Mouse (Mus musculus) heart, postnatal 10 days (tissue): Measurements from ENCODE around the gene Ift20. TPM values are rescaled to one million over a fixed set of nuclear protein-coding genes. Genes with fewer than 3 reads are reported as not detected.
A peak's percentile ranks its signal among the peaks of the same experiment; 100 is the strongest.
"Not testable (repeated sequence)": the region's sequence is repeated elsewhere in the genome, so short reads cannot be mapped to it uniquely, and the experiment has no call there.

ENCODE experiments used
- DNase-seq, 2 experiments: peaks; one replicate each; pipeline ENCODE4 v3.0.0; 2021
- intact Hi-C: fragments of 180-260 bp; cut with DNase I; formaldehyde crosslinking; loops from one replicate; pipeline ENCODE4 v1.15.1; 2025
- total RNA-seq, 2 experiments: library from RNA; stranded (reverse); gene quantifications; 2 replicates each; pipeline ENCODE4 v1.2.3; 2021

Gene Ift20
- total RNA-seq, 2 experiments from 2014 or later, result 50.6 to 53.5 TPM

DNA sequence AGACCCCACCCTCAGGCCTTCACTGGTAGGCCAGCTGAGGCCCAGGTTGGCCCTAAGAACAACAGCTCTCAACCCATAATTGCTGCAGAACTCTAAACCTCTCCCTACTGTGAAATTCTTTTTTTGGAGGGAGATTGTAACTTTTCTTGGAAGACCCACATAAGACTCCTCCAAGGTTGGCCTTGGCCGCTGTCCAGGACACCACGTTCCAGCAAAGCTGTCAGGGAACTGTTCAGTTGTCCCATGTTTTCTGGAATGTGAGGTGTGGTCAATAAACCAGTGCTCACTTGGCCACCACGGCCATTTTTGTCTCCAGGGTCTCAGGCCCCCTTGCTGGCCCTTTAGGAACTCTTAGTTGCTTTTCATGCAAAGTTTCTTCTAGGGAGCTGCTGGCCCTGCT lies 14.3 kb upstream of the Ift20 start:
- no peak for DNase-seq
- intact Hi-C loops, result no loop called here

DNA sequence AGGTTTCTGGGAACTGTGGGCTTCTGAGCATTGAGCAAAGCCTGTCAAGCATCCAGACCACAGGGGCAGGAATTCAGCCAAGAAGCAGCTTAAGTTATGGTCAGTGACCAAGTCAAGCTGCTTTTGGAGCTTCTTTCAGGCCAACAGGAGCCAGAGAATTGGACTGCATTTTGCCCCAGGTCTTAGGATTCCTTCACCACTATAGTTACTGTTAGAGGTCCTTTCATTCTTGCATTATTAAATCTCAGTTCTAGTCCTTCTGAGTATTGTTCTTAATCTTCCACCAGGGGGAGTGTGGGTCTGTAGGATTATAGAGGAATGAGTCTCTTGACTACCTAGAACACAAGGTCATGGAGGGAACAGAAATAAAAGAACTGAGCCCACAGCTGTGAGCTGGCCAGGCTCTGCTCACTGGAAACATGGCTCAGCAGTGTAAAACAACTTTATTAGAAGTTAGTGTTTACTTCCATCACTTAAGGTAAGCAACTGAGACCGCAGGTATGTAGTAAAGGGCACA lies 13.6 kb upstream of the Ift20 start:
- peak; percentile 35 to 39 for DNase-seq
- intact Hi-C loops, result no loop called here

DNA sequence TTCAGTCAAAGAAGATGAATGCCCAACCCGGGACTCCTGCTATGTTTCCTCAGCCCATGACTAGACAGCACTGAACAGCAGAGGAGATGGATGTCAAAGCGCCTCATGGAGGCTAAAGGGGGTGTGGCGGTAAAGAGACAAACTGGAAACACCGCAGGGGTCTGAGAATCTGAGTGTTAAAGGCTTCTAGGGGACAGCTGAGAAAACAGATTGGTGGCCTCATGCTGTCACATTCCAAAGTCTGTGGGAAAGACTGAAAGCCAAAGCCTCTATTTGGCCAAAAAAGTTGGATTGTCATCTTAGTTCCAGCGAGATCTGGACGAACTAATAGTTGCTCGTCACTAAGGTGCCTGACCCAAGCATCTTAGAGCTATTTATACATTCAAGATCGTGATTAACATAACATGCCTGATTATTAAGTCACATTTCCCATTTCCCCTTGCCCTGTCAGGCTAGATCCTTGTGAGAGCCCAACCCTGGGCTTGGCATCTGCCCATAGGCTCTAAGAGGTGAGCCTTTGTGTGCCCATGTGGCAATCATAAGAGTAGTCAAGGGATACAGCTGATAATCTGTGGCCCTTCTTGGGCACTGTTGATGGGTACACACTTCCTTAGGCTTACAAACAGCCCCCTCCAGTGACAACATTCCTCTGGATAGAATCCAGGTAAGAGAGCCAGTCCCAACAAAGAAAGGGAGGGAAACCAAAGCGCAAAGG lies 12.8 kb upstream of the Ift20 start:
- peak; percentile 30 to 32 for DNase-seq
- intact Hi-C loops, result no loop called here

DNA sequence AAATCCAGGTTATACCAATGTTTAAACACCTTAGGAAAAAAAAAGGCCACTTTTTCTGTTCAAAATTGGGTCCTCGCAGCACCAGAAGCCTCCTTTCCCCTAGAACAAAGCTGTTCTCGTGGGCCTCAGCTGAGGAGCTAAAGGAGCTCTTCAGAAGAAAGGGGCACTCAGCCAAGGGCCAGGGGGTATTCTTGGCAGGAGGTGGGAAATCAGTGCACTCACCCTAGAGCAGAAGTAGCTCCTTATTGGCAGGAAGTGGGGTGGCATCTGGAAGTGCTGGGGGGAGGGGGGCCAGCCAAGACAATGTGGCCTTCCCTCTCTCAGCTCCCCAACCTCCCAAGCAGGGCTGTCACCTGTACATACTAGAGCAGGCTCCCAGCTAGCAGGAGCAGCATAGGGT lies 11.3 kb upstream of the Ift20 start:
- intact Hi-C loops, result no loop called here
- no peak for DNase-seq

DNA sequence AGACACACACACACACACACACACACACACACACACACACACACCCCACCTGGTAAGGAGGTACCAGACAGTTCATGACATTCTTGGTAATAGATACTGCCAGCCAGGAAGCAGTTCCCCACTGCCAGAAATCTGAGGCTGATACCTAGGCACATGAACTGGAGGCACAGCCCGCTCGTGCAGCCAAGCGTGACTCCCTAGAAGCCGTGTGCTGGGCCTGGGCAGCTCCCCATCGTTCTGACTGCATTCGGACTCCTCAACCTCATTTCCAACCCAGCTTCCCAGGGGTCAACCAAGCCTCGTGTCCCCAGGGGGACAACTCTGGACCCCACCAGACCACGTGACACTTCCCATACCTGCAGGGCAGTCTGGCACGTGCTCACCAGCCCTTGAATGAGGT lies 7.4 kb upstream of the Ift20 start:
- DNase-seq, result no peak
- intact Hi-C loops, result no loop called here

DNA sequence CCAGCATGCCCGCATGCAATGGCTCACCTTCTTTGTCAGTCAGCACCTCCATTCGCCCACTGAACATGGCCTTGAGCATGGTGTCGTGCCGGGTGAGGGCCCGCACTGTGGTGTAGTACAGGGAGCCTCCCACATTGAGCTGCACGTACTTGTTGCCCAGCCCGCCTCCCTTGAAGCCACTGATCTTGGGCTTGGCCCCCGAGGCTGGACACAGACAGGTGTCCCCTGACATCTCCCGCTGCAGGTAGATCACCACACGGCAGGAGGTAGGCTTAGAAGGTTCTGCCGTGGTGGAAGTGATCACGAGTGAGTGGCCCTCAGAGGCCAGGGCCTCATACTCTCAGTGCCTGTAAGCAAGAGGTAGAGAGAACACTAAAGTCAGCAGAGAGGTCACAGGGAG lies 6.2 kb upstream of the Ift20 start:
- intact Hi-C loops, result no loop called here
- DNase-seq, result no peak

DNA sequence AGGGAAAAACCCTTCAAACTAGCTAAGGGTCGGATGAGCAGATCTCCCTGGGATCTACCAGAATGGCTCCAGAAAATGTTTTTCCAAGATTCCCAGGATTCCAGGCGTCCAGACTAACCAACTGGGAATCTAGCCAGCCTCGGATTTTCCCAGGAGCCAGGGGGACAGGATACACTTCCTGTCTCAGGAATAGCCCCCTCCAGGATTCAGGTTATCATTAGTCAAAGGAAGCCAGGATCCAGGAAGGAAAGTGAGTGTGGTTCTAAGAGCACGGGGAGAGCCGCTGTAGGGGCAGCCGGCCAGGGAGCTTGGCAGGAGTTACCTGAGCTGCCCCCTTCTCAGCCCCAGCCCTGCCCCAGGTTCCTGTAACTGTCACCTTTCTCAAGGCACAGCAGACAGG lies 5.1 kb upstream of the Ift20 start:
- DNase-seq, result peak; percentile 75 to 76
- intact Hi-C loops, result no loop called here

DNA sequence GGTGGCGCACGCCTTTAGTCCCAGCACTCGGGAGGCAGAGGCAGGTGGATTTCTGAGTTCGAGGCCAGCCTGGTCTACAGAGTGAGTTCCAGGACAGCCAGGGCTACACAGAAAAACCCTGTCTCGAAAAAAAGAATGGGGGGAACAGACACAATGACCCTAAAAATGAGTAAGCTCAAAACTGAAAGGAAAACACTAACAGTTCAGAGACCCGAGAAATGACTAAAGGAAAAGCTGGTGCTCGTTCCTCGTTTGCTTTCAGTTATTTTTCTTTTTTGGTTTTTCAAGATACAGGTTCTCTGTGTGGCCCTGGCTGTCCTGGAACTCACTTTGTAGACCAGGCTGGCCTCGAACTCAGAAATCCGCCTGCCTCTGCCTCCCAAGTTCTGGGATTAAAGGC lies 4.6 kb upstream of the Ift20 start:
- intact Hi-C loops, DNase-seq: not testable (repeated sequence)

DNA sequence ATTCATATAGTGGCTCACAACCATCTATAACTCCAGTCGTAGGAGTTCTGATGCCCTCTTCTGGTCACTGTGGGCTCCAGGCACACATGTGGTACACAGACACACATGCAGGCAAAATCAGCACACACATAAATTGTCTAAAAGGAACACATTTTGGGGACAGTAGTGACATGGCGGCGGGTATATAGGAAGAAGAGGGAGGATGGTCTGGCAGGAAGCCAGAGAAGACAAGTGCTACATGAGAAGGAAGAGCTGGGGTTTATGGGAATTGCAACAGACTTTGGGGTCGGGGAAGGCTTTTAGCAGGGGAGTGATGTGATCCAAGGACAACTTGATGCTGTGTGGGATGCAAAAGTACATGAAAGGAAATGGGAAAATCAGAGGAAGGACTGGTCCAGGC lies 1.6 kb upstream of the Ift20 start:
- no peak for DNase-seq
- intact Hi-C loops, result no loop called here

DNA sequence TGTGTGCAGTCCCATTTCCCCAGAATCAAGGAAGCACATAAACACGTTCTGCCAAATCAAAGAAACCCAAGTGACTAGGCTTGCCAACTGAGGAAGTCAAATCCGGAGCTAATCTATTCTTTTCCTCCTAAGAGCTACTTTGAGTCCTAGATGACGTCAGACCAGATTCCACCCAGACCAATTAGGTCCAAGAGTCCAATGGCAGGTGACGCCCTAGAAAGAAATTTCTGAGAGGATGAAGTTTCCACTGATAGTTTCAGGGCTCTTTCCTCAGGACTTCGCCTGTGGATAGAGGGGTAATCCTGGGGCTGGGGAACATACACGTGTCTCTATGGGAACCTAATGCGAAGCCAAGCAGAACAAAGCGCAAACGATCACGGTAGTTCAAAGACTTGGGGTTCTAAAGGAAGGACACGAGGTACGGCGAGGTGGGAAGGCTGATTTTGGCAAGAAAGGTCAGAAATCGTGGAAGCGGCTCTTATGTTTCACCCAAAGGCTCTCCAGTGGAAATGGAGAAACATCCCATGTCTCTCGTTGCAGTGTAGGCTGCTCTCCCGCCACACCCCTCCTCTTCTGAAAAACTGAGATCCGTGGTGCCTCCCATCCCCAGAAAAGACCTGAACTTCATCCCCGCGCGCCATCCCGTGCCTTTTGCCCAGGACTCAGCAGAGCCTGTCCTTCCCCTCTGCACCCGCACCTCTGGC lies 633 bp upstream of the Ift20 start:
- DNase-seq, result peak; percentile 66 to 69
- intact Hi-C loops, result no loop called here

DNA sequence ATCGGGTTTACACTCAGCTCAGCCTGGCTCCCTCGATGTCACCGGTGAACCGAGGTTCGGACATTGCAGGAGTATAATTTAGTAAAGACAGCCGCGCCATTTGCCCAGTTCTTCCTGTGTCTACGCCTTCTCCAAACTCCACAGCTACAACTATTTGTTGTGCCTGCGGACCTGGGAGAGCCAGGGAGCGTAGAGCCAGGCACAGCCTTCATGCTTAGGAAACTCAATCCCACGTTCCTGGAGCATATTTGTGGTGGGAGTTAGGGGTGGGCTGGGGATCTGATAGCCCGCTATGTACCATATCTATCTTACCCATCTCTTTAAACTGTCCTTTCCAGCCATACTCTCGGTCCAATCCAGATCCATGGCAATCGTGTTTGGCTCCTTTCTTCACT lies 526 bp downstream of the Ift20 start:
- DNase-seq, result no peak
- intact Hi-C loops, result no loop called here

DNA sequence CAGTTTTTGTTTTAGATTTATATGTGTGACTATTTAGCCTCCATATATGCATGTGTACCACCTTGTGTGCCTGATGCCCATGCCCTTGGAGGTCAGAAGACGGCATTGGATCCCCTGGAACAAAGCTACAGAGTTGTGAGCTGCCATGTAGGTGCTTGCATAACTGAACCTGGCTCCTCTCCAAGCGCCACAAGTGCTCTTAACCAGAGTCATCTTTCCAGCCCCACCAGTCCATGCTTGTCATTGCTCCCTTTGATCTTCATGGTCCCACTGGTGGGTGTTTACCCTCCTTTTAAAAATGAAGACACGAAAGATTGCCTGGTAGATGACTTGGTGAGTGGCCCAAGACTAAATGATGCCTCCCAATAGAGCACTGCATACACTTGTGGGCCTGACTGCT lies 4.2 kb downstream of the Ift20 start:
- intact Hi-C loops, result no loop called here
- no peak for DNase-seq

DNA sequence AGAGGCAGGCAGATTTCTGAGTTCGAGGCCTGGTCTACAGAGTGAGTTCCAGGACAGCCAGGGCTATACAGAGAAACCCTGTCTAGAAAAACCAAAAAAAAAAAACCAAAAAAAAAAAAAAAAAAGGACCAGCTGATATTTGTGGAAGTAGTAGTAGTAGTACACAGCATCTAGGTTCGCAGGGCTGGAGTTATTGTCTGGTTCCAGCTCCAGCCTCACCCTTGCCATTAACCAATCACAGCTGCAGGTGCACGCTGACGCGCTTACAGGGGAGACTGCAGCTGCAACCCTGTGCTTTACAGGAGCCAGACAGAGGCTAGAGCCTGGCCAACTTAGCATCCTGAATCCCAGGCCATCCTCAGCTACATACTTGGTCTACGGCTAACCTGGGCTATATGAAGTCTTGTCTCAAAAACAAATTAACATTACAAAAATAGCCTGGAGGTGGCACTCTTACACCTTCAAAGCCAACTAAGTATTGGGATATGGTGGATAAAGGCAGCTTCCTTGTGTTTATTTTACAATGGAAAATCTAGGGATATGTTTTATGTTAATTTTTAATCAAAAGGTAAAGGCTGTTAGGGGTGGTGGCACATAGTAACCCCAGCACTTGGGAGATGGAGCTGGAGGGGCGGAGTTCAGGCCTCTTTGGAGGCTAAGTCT lies 8.4 kb downstream of the Ift20 start:
- intact Hi-C loops, result no loop called here

DNA sequence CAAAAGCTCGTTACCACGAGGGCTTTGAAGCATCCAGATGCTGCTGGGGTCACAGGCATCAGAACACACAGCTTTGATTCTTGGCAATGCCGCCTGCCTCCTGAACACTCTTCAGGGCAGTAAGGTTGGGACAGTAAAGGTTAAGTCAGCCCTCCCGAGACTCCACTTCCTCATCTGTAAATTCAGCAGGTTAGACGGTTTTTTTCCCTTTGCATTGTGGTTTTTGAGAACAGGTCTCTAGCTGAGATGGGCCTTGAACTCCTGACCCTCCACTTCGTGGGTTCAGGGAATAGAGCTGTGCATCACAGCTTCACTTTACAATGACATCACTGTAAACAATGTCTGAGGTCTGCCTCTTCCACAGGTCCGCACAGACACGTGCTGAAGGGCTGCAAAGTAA lies 9.0 kb downstream of the Ift20 start:
- no peak for DNase-seq
- intact Hi-C loops, result no loop called here

More for the DNA sequence above, 8.4 kb downstream of the Ift20 start:
- DNase-seq, result no peak

DNA sequence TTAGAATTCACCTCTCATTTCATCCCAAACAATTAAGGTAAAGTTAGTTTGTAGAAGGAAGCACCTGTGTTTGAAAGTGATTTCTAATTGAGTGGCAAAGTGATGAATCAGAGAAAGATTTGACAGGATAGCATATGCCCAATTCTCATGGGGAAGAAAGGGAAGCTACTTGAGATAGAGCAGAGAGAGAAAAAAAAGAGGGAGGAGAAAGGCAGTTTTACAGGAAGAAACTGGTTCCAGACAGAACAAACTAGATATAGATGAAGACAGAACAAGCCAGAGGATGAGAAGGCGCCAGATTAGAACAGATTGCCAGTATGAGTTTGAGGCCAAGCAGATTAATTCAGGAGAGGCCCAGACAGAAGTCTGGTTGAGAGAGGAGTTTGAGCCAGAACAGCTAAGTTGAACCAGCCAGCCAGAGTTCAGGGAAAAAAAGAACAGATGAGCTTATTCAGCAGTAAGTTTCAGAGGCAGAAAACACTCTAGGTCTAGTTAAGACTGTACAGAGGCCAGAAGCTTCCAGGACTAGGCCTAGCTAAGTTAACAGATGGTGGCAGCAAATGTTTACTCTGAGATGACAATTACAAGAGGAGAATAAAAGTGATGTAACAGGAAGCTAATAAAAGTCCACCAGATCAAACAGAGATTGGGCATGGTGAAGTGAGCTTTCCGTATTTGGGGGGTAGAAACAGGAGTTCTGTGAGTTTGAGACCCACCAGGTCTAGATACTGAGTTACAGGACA lies 11.7 kb downstream of the Ift20 start:
- intact Hi-C loops, result no loop called here
- no peak for DNase-seq

DNA sequence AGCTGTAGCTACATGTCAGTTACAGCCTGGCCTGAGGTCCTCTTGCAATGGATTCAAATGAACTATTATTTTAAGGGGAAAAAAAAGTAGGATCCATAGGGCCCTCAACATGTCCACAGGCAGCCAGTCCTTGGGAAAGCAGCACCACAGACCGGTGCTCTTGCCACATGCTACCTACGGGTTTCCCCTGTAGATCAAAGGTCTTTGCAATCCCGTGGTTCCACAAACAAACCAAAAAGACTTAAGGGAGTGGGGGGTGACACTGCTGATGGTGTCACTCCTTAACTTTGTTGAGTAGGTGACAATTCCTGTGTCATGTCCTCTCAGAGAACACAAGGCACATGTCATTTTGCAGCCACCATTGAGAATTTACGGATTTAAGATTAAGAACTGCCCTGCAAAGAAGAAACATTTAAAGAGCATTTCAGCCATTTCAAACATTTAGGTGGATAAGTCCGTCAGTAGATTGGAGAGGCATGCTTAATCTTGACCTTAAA lies 13.4 kb downstream of the Ift20 start:
- intact Hi-C loops, result no loop called here
- DNase-seq, result no peak

DNA sequence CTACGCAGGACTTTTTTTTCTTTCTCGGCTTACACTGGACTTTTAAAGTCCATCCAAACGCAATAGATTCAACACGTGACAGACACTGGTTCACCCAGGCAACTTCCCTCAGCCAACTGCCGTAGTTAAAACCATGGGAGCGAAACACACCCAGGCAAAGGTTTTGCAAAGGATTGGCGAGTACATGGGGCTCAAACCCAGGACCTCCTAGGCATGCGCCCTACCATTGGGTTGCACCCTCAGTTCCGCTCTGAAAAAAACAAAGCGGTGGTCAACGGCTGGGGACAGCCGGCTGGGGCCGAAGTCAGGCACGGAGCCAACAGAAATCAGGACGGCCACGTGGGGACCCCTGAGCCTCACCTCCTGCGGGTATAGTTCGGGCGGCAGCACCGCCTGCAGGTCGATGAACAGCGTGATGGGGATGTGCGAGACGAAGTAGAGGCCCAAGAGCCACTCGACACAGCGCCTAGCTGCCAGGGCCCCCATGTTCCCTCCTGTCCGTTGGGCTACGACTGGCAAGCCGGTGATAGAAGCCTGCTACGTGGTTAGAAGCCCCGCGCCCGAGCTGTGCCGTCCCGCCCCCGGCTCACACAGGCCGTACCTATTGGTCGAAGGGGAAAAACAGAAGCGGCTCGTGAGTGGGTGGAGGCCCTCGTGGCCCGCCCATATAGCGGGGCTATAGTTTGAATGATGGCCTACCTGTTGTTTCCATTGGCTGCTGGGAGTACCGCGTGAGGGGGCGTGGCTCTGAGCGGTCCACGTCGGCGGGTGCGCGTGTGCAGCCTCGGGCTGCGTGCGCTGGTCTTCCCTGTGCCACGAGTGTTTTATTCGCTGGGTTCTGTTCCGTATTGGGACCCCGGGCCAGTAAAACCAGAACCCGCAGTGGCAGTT lies 14.3 kb downstream of the Ift20 start, which contains the start of gene Tmem97:
Gene Tmem97 (minus strand): TSS at position 610 of the 891 bp plus-strand sequence.
- DNase-seq, result peak; percentile 97
- intact Hi-C loops, result no loop called here

DNA sequence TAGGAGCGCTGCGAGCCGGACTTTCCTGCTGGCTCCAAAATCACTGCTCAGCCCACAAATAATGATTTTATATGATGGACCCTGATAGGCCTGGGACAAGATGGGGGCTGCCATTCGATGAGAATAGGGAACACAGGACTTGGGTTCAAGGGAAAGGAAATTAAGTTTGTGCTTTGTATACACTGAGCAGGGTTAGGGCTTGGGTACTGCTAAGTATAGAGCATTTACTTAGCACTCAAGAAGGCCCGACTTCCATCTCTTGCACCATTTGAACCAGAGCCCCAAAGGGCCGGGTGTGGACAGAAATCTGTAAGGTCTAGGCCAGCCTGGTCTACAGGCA lies 14.9 kb downstream of the Ift20 start:
- intact Hi-C loops, result no loop called here
- no peak for DNase-seq

DNA sequence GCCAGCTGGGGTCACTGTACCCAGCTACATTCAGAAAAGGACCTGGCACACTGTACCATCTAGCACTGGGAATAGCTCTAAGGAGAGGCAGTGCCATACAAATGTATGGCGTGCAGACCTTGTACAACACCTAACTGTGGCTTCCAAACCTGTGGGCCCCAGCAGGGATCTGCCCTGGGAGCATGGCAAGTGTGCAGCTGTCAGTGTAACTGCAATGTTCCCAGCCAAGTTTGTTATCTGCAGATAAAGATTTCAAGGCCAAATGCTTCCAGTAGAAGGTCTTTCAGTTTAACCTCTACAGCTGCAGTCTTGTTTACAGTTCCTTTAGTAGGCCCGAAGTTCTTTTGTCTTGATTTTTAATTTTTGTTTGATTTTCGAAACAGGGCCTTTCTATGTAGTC lies 19.5 kb downstream of the Ift20 start:
- peak in 1 of 2 experiments; percentile 34 for DNase-seq

DNA sequence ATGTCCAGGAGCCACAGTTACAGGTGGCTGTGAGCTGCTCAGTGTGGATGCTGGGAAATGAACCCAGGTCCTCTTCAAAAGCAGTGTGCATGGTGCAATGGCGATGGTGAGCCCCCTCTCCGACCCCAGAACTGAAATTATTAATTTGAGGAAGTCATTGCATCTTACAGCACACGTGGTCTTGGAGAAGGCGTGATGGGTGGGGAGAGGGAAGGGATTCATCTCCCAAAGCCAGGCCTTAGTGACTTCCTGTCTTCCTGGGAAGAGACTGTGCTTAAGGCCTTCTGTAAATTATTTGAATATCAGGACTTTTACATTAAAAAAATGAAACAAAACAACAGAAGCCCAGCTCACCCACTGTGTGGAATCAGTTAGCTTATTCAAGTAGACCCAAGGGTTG lies 19.9 kb downstream of the Ift20 start:
- intact Hi-C loops, result no loop called here
- no peak for DNase-seq

More for the DNA sequence above, 19.5 kb downstream of the Ift20 start:
- intact Hi-C loops, result no loop called here
